ENCODE assay signal across 29 mouse cellular contexts in the genomic region with DNA sequence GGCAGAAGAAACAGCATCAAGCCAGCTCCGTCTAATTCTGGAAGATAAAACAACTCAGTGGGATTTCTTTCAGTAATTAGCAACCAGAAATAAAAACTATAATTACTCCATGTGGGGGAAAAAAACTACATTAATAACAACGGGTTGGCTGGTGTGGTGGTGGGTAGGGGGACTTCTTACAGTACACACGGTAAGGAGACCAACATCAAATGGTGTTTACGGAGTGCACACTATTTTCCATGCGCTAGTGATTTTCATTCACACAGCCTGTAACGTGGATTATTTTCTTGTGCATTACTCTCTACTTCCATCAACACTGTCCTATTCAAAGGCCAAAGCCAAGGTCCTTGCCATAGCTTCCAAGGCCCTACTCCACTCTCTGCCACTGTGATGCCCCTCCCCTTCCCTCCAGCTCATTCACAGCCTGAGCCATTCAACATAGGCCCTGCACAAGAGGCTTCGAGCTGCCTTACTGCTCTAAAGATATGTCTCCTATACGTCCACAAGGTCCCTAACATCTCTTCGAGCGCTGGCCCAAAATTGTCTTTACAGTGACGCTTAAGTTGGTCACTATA.
DNase-seq lines count a peak whose midpoint lies in the region; ATAC-seq and TF ChIP-seq lines count a peak whose summit lies in the region.
"Had no signal": no experiment of that assay in that cellular context is flagged by ENCODE, and none has a peak within 500 bp of the region (broad histone marks: within the 10 kb centered on the region; RNA-seq: fewer than 3 reads in every experiment).

No protein-coding gene starts in this region.

- peak; percentile 20 for DNase-seq in adrenal gland, postnatal 14 days
- no peak for DNase-seq in adrenal gland, adult 8-10 months
- DNase-seq in forebrain, postnatal 0 days = no peak
- no peak for DNase-seq in neural tube, embryonic 10.5 days (ENCODE audit: extremely low spot score, low spot score)
- no peak for DNase-seq in right cerebral cortex, adult 18-20 months
- DNase-seq: cerebellum, adult 11 months; cerebellum, adult 9-10 months; embryo, embryonic 11 days; gastrocnemius, postnatal 25 days; heart, adult 11 months; kidney, adult 18-20 months; kidney, postnatal 4 days; liver; lung, adult 2 months; lung, postnatal 14 days; spleen, adult 18-20 months; thymus, postnatal 14 days had no signal

- no peaks in the 10 kb centered on the region for H3K36me3 ChIP-seq in forebrain, postnatal 0 days (ENCODE audit: insufficient read depth)
- H3K36me3 ChIP-seq in forebrain, embryonic 13.5 days (ENCODE audit: poor library complexity, severe bottlenecking) = no peaks in the 10 kb centered on the region
- no peaks in the 10 kb centered on the region for H3K36me3 ChIP-seq in neural tube, embryonic 13.5 days
- H3K36me3 ChIP-seq: G1E; heart, embryonic 10.5 days; heart, embryonic 15.5 days; midbrain, embryonic 10.5 days had no signal

- no peak for TF ChIP-seq CTCF in forebrain, postnatal 0 days (IDR thresholded peaks at IDR 0.05; ENCODE audit: low read depth)

- no peaks in the 10 kb centered on the region for H3K9me3 ChIP-seq in forebrain, postnatal 0 days (ENCODE audit: low read length)
- no peaks in the 10 kb centered on the region for H3K9me3 ChIP-seq in forebrain, embryonic 13.5 days (replicated peaks)
- H3K9me3 ChIP-seq in neural tube, embryonic 13.5 days = no peaks in the 10 kb centered on the region
- H3K9me3 ChIP-seq: G1E; heart, embryonic 10.5 days; heart, embryonic 15.5 days; hindbrain, embryonic 13.5 days; midbrain, embryonic 10.5 days had no signal

- H3K27ac ChIP-seq in forebrain, postnatal 0 days (ENCODE audit: low read depth, low read length) = no peak overlapping the region
- no peak overlapping the region for H3K27ac ChIP-seq in forebrain, embryonic 13.5 days
- H3K27ac ChIP-seq in neural tube, embryonic 13.5 days (replicated peaks) = no peak overlapping the region
- H3K27ac ChIP-seq: heart, embryonic 10.5 days; heart, embryonic 15.5 days; hindbrain, embryonic 13.5 days; kidney, postnatal 0 days; liver, embryonic 14.5 days; midbrain, embryonic 10.5 days had no signal

- WGBS in forebrain, postnatal 0 days = 82% methylated on average over 11 of the region's 11 CpGs
- WGBS in forebrain, embryonic 13.5 days = 84% methylated on average over 11 of the region's 11 CpGs
- WGBS in neural tube, embryonic 13.5 days = 81% methylated on average over 11 of the region's 11 CpGs

- H3K4me3 ChIP-seq in forebrain, postnatal 0 days (ENCODE audit: low read depth, low read length) = no peak overlapping the region
- H3K4me3 ChIP-seq in forebrain, embryonic 13.5 days = no peak overlapping the region
- no peak overlapping the region for H3K4me3 ChIP-seq in neural tube, embryonic 13.5 days
- H3K4me3 ChIP-seq: erythroblast, embryonic 14.5 days; heart, embryonic 10.5 days; heart, embryonic 15.5 days; hindbrain, embryonic 13.5 days; midbrain, embryonic 10.5 days; myocyte had no signal

- peak; percentile 12; the same call in 1 of the 2 replicates for ATAC-seq in forebrain, postnatal 0 days
- no peak for ATAC-seq in forebrain, embryonic 13.5 days
- peak; percentile 63; the same call in 1 of the 2 replicates for ATAC-seq in neural tube, embryonic 13.5 days (ENCODE audit: low read depth)
- ATAC-seq: inflammation-experienced regulatory T-cells, adult 6 months had no signal

- no peaks in the 10 kb centered on the region for H3K27me3 ChIP-seq in forebrain, postnatal 0 days (ENCODE audit: insufficient read depth, low read length)
- H3K27me3 ChIP-seq in forebrain, embryonic 13.5 days = no peaks in the 10 kb centered on the region
- no peaks in the 10 kb centered on the region for H3K27me3 ChIP-seq in neural tube, embryonic 13.5 days
- H3K27me3 ChIP-seq: heart, embryonic 15.5 days; hindbrain, embryonic 13.5 days had no signal

- H3K4me2 ChIP-seq in forebrain, postnatal 0 days (ENCODE audit: low read depth) = no peak overlapping the region
- no peak overlapping the region for H3K4me2 ChIP-seq in forebrain, embryonic 13.5 days
- H3K4me2 ChIP-seq in neural tube, embryonic 13.5 days = no peak overlapping the region
- H3K4me2 ChIP-seq: heart, embryonic 15.5 days; hindbrain, embryonic 13.5 days had no signal

- H3K4me1 ChIP-seq in forebrain, postnatal 0 days (ENCODE audit: insufficient read depth) = no peaks in the 10 kb centered on the region
- H3K4me1 ChIP-seq in forebrain, embryonic 13.5 days = no peaks in the 10 kb centered on the region
- 0 out of 2 replicates have a peak, but pooled peaks cover 7% of the 10 kb centered on the region for H3K4me1 ChIP-seq in neural tube, embryonic 13.5 days (replicated peaks)
- H3K4me1 ChIP-seq: heart, embryonic 10.5 days; heart, embryonic 15.5 days; hindbrain, embryonic 13.5 days; midbrain, embryonic 10.5 days had no signal

- H3K9ac ChIP-seq in forebrain, postnatal 0 days = no peak overlapping the region
- H3K9ac ChIP-seq in forebrain, embryonic 13.5 days = no peak overlapping the region
- no peak overlapping the region for H3K9ac ChIP-seq in neural tube, embryonic 13.5 days
- H3K9ac ChIP-seq: heart, embryonic 15.5 days; hindbrain, embryonic 13.5 days; liver, embryonic 14.5 days had no signal
